Mouse (Mus musculus): ENCODE data around the gene 1700020D05Rik. TPM values are rescaled to one million over a fixed set of nuclear protein-coding genes. Genes with fewer than 3 reads are reported as not detected.

1700020D05Rik gene
- polyA plus RNA-seq, 1 experiment = 1.2 TPM

- Histone ChIP-seq H3K4me1 (ENCODE audit: control insufficient read depth, insufficient read depth, low read length) (peaks cover 4% of the 10 kb centered on the region; the same call in 1 of the 2 replicates), H3K4me3 (replicated peaks; ENCODE audit: extremely low read depth, low read depth, low read length) (no peak overlapping the region)
- 87% methylated on average over 18 of the region's 18 CpGs for WGBS
- no peak for TF ChIP-seq CTCF (IDR thresholded peaks at IDR 0.05; ENCODE audit: insufficient read depth, low read length)
- TF ChIP-seq POLR2A (IDR thresholded peaks at IDR 0.05; ENCODE audit: borderline replicate concordance, extremely low read depth, low read depth, low read length) = no peak
- DNase-seq = no peak
Observed at GRCm38 (mm10) chr19:5477668-5478300, 25.8 kb downstream of the 1700020D05Rik start.

- DNase-seq = no peak
- 84% methylated on average over 10 of the region's 10 CpGs for WGBS
- Histone ChIP-seq H3K4me1 (ENCODE audit: control insufficient read depth, insufficient read depth, low read length) (peaks cover 4% of the 10 kb centered on the region; the same call in 1 of the 2 replicates), H3K4me3 (replicated peaks; ENCODE audit: extremely low read depth, low read depth, low read length) (no peak overlapping the region)
- TF ChIP-seq CTCF (IDR thresholded peaks at IDR 0.05; ENCODE audit: insufficient read depth, low read length) (no peak), POLR2A (IDR thresholded peaks at IDR 0.05; ENCODE audit: borderline replicate concordance, extremely low read depth, low read depth, low read length) (no peak)
Observed at GRCm38 (mm10) chr19:5477004-5477667, 26.5 kb downstream of the 1700020D05Rik start.

- no peak for DNase-seq
- Histone ChIP-seq H3K4me1 (ENCODE audit: control insufficient read depth, insufficient read depth, low read length) (peaks cover 4% of the 10 kb centered on the region; the same call in 1 of the 2 replicates), H3K4me3 (replicated peaks; ENCODE audit: extremely low read depth, low read depth, low read length) (peak overlapping the region; percentile 47)
- TF ChIP-seq CTCF (IDR thresholded peaks at IDR 0.05; ENCODE audit: insufficient read depth, low read length) (no peak), POLR2A (IDR thresholded peaks at IDR 0.05; ENCODE audit: borderline replicate concordance, extremely low read depth, low read depth, low read length) (no peak)
- 29% methylated on average over 13 of the region's 13 CpGs for WGBS
Observed at GRCm38 (mm10) chr19:5475069-5475714, 28.4 kb downstream of the 1700020D05Rik start.

- TF ChIP-seq POLR2A (IDR thresholded peaks at IDR 0.05; ENCODE audit: borderline replicate concordance, extremely low read depth, low read depth, low read length) = no peak
- no peak for TF ChIP-seq CTCF (IDR thresholded peaks at IDR 0.05; ENCODE audit: insufficient read depth, low read length)
Observed at GRCm38 (mm10) chr19:5474281-5475068, 29.1 kb downstream of the 1700020D05Rik start.

GRCm38 (mm10) chr19:5473720-5474119, 29.9 kb downstream of the 1700020D05Rik start, which contains the start of gene Efemp2:
Efemp2 (plus strand) TSS chr19:5473954.
- Histone ChIP-seq H3K4me3 (replicated peaks; ENCODE audit: extremely low read depth, low read depth, low read length) (peak within 1 kb of the TSS; percentile 63), H3K4me1 (ENCODE audit: control insufficient read depth, insufficient read depth, low read length) (peaks cover 4% of the 10 kb centered on the region; the same call in 1 of the 2 replicates)
- DNase-seq = peak; percentile 82
- TF ChIP-seq POLR2A (IDR thresholded peaks at IDR 0.05; ENCODE audit: borderline replicate concordance, extremely low read depth, low read depth, low read length) (peak; percentile 60; the same call in 1 of the 2 replicates), CTCF (IDR thresholded peaks at IDR 0.05; ENCODE audit: insufficient read depth, low read length) (no peak)
- WGBS = 3% methylated on average over 22 of the region's 22 CpGs

More at GRCm38 (mm10) chr19:5474281-5475068, 29.1 kb downstream of the 1700020D05Rik start:
- DNase-seq = peak; percentile 47
- WGBS = under 1% methylated on average over 59 of the region's 68 CpGs
- peaks cover 4% of the 10 kb centered on the region; the same call in 1 of the 2 replicates for H3K4me1 ChIP-seq (ENCODE audit: control insufficient read depth, insufficient read depth, low read length)
- H3K4me3 ChIP-seq (replicated peaks; ENCODE audit: extremely low read depth, low read depth, low read length) = peak overlapping the region; percentile 63

- 80% methylated on average over 3 of the region's 3 CpGs for WGBS
- no peak for DNase-seq
- TF ChIP-seq CTCF (IDR thresholded peaks at IDR 0.05; ENCODE audit: insufficient read depth, low read length) (no peak), POLR2A (IDR thresholded peaks at IDR 0.05; ENCODE audit: borderline replicate concordance, extremely low read depth, low read depth, low read length) (no peak)
- Histone ChIP-seq H3K4me1 (ENCODE audit: control insufficient read depth, insufficient read depth, low read length) (peaks cover 4% of the 10 kb centered on the region; the same call in 1 of the 2 replicates), H3K4me3 (replicated peaks; ENCODE audit: extremely low read depth, low read depth, low read length) (no peak overlapping the region)
Observed at GRCm38 (mm10) chr19:5472857-5473256, 30.7 kb downstream of the 1700020D05Rik start.

GRCm38 (mm10) chr19:5471846-5472245, 31.7 kb downstream of the 1700020D05Rik start:
- 45% methylated on average over 5 of the region's 5 CpGs for WGBS
- Histone ChIP-seq H3K4me1 (ENCODE audit: control insufficient read depth, insufficient read depth, low read length) (peaks cover 4% of the 10 kb centered on the region; the same call in 1 of the 2 replicates), H3K4me3 (replicated peaks; ENCODE audit: extremely low read depth, low read depth, low read length) (no peak overlapping the region)
- TF ChIP-seq CTCF (IDR thresholded peaks at IDR 0.05; ENCODE audit: insufficient read depth, low read length) (no peak), POLR2A (IDR thresholded peaks at IDR 0.05; ENCODE audit: borderline replicate concordance, extremely low read depth, low read depth, low read length) (no peak)
- DNase-seq = no peak

GRCm38 (mm10) chr19:5468374-5468773, 35.2 kb downstream of the 1700020D05Rik start, which contains the start of gene Ctsw:
Ctsw (minus strand) TSS chr19:5468507.
- TF ChIP-seq POLR2A (IDR thresholded peaks at IDR 0.05; ENCODE audit: borderline replicate concordance, extremely low read depth, low read depth, low read length) = no peak
- TF ChIP-seq CTCF (IDR thresholded peaks at IDR 0.05; ENCODE audit: insufficient read depth, low read length) = no peak
- no peak for DNase-seq
- H3K4me1 ChIP-seq (ENCODE audit: control insufficient read depth, insufficient read depth, low read length) = peaks cover 5% of the 10 kb centered on the region; the same call in 1 of the 2 replicates
- H3K4me3 ChIP-seq (replicated peaks; ENCODE audit: extremely low read depth, low read depth, low read length) = no peak within 1 kb of the TSS
- WGBS = 28% methylated on average over 5 of the region's 5 CpGs

Measured in lung, adult 2 months (tissue).